Mouse (Mus musculus): ENCODE measurements around the gene Bhlhe40.

Bhlhe40 gene

DNA sequence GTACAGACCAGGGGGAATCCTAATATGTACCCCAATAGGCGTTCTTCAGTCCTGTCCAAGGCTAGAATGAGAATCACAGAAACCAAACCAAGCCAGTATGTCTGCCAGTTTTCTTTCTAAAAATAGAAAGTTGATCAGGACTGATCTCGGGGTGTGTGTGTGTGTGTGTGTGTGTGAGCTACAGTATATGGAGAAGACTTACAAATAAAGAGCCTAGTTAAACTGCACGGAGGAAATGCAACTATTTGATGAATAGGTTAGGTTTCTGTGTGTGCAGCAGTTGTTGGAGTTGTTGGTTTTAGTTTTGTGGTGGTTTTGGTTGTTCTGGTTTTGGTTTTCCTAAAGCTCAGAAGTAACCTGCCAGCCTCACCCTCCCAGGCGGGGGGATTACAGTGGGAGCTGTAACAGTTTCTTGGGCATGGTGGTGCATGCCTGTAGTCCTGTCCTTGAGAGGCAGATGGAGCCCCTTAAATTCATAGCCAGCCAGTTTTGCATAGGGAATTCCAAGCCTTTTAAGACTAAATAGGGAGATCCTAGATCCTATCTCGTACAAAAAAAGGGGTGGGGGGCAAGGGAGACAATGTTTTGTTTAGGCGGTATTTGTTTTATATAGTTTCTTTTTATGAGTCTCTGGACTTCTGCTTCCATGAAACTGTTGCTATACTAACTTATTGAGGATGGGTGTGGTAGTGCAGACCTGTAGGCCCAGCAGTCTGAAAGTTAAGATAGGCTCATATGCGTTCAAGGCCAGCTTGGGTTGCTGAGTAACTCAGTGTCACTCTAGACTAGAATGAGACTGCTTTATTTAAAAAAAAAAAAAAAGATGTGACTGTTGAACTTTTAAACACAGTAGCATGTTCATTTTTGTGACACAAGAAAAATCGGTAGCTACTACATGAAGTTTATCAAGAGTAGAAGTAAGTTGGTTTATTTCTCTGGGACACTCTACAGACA is 3.1 kb downstream of the Bhlhe40 start:
- DNase-seq (ENCODE audit: low read depth, low spot score) = no peak

- DNase-seq (ENCODE audit: low read depth, low spot score) = no peak
These were observed 4.2 kb downstream of the Bhlhe40 start for GRCm38 (mm10) chr6:108664533-108665150.

GRCm38 (mm10) chr6:108665587-108665986 is 5.2 kb downstream of the Bhlhe40 start:
- DNase-seq (ENCODE audit: low read depth, low spot score) = no peak

DNA sequence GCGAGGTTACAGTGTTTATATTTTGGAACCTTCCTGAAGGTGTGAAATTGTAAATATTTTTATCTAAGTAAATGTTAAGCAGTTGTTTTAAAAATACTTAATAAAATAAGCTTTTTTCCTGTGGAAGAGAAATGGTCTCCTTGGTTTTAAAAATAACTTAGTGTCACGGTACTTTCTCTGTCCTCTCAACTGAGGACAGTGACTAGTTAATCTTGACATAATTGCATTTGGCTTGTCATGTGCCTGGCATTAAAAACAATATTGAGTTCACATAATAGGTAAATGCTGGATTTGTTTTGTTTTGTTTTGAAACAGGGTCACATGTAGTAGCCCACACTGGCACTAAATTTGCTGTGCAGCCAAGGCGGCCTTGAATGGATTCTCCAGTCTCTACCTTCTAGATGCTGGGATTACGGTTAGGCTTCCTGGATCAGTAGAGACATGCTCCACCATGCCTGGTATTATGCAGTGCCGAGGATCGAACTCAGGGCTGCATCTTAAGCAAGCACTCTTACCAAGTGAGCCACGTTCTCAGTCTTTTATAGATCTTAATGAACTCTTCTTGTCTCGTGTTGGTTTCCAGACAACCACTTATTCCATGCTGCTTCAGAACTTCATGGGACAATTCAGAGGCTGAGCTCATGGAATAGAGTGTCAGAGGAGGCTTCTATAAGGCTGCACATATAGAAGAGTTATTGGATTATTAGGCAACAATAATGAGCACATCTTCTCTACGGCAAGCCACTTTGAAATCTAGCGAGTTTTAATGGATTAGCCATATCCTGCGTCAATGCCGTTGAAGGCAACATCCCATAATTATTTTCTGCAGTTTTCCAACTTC is 6.4 kb downstream of the Bhlhe40 start:
- no peak for DNase-seq (ENCODE audit: low read depth, low spot score)

DNA sequence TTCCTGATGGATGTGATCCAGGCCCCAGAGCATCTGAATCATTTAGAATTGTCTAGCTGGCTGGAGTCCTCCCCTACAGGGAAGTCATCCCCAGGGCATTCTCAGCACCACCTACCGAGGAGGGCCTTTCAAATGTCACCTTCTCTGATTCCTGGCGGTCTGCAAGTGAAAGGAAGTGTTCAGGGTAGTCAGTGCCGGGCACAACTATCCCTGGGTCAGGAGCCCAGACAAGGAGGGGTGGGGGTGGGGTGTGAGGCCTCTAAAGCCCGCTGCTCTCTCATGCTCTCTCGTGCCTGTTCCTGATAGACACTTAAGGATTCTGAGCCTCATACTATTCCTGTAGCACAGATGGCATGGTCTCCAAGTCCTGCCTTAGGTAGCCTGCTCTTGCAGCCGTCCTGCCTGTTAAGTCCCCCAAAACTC is 7.2 kb downstream of the Bhlhe40 start:
- DNase-seq (ENCODE audit: low read depth, low spot score) = no peak

GRCm38 (mm10) chr6:108668321-108668786 is 7.9 kb downstream of the Bhlhe40 start:
- peak; percentile 56 for DNase-seq (ENCODE audit: low read depth, low spot score)

DNA sequence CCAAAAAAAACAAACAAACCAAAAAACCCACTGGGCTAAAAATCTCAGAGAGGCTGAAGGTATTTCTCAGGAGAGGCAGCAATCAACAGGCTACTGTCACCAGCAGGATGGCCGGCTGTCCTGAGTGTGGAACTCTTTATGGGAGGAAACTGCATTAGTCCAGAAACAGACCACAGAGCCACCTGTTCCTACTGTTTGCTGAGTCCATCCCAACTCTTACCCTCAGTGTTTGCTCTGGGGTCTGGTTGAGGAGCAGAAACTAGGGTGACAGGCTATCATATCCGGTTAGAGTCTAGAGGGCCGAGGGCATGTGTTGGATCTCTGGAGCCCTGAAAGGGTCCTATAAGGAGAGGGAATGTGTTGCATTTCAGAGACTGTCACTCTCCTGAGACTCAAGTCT is 9.8 kb downstream of the Bhlhe40 start:
- DNase-seq (ENCODE audit: low read depth, low spot score) = no peak

DNA sequence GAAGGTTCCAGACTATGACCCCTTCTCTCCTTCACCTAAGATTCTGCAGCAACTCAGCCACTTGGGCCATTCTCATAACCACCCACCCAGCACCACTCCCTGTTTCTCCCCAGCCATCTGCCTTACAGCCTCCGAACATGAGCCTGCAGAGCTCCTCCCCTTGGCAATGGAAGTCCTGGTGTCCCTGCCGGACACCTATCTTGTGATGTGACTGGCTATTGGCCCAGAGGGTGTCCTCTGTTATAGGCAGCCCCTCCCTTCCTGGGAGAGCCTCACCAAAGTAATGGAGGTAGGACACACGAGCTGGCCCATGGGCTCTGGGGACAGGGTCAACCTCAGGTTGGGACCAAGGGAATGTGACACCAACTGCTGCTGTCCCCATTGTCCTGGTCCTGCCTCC is 10.4 kb downstream of the Bhlhe40 start:
- no peak for DNase-seq (ENCODE audit: low read depth, low spot score)

DNA sequence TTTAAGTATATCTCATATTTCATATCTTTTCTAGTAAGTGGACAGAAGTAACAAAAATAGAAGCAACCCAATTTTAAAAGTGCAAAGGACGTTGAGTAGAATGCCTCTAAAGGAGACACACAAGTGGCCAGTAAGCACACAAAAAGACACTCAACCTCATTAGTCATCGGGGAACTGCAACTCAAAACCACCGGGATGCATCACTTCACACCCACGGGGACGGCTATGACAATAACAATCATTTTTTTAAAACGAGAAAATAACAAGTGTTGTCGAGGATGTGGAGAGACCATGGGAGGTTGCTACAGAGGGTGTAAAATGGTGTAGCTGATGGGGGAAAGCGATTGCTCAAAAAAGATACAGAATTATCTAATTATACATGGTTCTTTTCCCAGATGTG is 11.7 kb downstream of the Bhlhe40 start:
- DNase-seq (ENCODE audit: low read depth, low spot score) = no peak

- no peak for DNase-seq (ENCODE audit: low read depth, low spot score)
These were observed 13.8 kb downstream of the Bhlhe40 start for GRCm38 (mm10) chr6:108674221-108674620.

DNA sequence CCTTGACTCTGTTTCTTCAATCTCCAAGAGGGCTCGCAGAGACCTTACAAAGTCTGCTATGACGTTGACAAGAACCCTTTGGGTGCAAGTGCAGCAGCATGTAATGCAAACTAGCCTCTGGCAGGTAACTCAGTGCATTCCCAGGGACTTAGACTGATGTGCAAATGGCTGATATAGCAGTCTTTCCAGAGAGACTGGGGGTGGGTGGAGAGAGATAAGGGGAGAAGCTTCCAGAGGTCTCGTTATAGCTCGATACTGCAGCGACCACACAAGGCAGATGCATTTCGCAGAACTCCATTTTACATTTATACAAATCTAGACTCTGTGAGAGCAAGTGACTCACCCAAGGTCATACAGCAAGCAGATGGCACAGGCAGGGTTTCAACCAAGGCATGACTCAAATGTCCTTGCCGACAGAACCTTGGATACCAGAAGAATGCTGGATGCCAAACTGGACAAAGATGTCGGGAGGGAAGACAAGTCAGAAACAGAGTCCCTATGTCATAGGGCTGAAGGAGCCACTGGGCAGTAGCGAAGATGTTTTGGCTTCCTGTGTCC is 16.4 kb downstream of the Bhlhe40 start:
- DNase-seq (ENCODE audit: low read depth, low spot score) = no peak

DNA sequence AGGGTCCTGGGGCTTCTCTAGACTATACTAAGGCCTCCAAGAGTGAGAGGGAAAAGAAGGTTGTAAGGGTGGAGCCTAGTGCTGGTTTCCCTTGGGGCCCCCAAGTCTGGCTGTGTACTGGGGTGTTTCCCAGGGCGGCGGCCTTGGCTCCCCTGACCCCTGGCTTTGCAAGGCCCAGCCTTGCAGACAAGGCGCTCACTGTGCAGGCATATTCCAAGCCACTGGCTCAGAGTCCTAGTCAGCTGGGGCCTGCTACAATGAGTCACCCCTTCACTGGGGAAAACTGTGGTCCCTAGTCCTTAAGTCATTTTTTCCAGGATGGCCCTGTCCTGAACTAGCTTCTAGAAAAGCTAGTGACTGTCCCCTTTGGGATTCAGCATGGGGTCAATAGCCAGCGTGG is 17.3 kb downstream of the Bhlhe40 start:
- DNase-seq (ENCODE audit: low read depth, low spot score) = no peak

- DNase-seq (ENCODE audit: low read depth, low spot score) = no peak
These were observed 17.8 kb downstream of the Bhlhe40 start for GRCm38 (mm10) chr6:108678227-108678626.

GRCm38 (mm10) chr6:108680503-108680902 is 20.1 kb downstream of the Bhlhe40 start:
- no peak for DNase-seq (ENCODE audit: low read depth, low spot score)

GRCm38 (mm10) chr6:108681084-108681483 is 20.7 kb downstream of the Bhlhe40 start:
- no peak for DNase-seq (ENCODE audit: low read depth, low spot score)

- no peak for DNase-seq (ENCODE audit: low read depth, low spot score)
These were observed 22.7 kb downstream of the Bhlhe40 start for GRCm38 (mm10) chr6:108683140-108683539.

GRCm38 (mm10) chr6:108684430-108684829 is 24.0 kb downstream of the Bhlhe40 start:
- DNase-seq (ENCODE audit: low read depth, low spot score) = no peak

DNA sequence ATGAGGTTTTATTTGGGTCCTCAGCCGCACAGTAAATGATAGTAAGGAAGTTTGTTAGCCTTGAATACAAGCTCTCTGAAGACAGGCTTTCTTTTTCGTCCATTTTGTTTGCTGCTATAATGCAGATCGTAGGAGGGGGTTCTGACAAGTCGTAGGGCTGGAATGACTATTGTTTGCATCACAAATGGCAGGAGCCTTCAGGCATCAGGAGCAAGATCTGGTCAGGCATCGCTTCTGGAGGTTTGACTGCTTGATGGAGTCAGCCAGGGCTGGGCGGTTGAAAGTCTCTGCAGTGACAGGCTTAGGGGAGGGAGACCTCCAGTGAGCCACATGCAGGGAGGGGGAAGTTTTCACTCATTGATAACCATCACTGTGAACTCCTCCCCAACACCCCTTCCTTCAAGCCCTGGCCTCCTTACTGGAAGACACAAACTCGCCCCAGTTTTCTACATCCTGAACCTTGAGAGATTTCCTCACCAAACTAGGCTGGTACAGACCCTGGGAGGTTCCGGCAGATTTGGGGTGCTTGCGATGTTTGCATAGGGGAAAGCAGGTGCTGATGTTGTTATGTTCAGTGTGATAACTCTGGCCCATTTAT is 25.4 kb downstream of the Bhlhe40 start:
- no peak for DNase-seq (ENCODE audit: low read depth, low spot score)

GRCm38 (mm10) chr6:108686930-108687329 is 26.5 kb downstream of the Bhlhe40 start:
- no peak for DNase-seq (ENCODE audit: low read depth, low spot score)

DNA sequence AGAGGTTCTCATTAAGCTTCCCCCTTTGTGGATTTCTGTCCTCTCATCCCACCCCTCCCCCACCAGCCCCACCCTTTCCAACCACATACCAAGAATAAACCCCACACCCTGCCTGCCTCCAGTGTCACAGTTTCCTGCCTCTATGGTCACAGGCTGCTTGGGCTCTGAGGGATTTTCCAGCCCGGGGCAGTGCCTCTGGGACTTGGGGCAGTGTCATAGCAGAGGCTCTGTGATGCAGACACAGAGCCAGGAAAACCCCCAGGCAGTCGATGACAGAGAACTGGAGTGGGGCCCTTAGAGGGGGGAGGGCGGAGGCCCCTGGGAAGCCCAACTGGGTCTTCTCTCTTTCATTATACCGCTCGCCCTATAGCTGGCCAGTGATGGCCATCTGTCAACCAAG is 27.9 kb downstream of the Bhlhe40 start:
- DNase-seq (ENCODE audit: low read depth, low spot score) = no peak

GRCm38 (mm10) chr6:108692986-108693385 is 32.6 kb downstream of the Bhlhe40 start:
- no peak for DNase-seq (ENCODE audit: low read depth, low spot score)
